Mouse (Mus musculus) myocyte (in vitro differentiated cells): ENCODE results near the gene Ensa.

ENCODE experiments used
- CEBPB ChIP-seq: IDR thresholded peaks from 2 replicates; pipeline ENCODE4 v1.6.1; 2011; ENCODE audit warnings: mild to moderate bottlenecking, moderate library complexity; ENCODE audit not compliant: poor library complexity, insufficient read depth, severe bottlenecking
- E2F4 ChIP-seq: IDR thresholded peaks from one replicate; pipeline ENCODE4 v1.6.1; 2011; ENCODE audit warnings: mild to moderate bottlenecking, control low read depth, moderate library complexity; ENCODE audit not compliant: insufficient read depth
- MAX ChIP-seq: IDR thresholded peaks from one replicate; pipeline ENCODE4 v1.6.1; 2011; ENCODE audit warnings: low read depth, mild to moderate bottlenecking, control low read depth
- MYOD1 ChIP-seq, 3 experiments: IDR thresholded peaks; one replicate each; pipeline ENCODE4 v1.6.1; 2011; ENCODE audit warnings: control low read depth in 2 of 3, low read depth in 2 of 3, mild to moderate bottlenecking in 2 of 3, moderate library complexity in 1 of 3; ENCODE audit not compliant: insufficient read length in 2 of 3, control insufficient read depth in 1 of 3
- MYOG ChIP-seq, 3 experiments: IDR thresholded peaks; one replicate each; pipeline ENCODE4 v1.6.1; 2011; ENCODE audit warnings: control low read depth in 2 of 3, low read depth in 2 of 3, mild to moderate bottlenecking in 2 of 3; ENCODE audit not compliant: insufficient read length in 2 of 3, control insufficient read depth in 1 of 3, insufficient read depth in 1 of 3
- POLR2A ChIP-seq: IDR thresholded peaks from one replicate; pipeline ENCODE4 v1.6.1; 2011; ENCODE audit warnings: low read depth, mild to moderate bottlenecking, control low read depth, moderate library complexity; ENCODE audit not compliant: insufficient read length
- POLR2AphosphoS2 ChIP-seq: IDR thresholded peaks from one replicate; pipeline ENCODE4 v1.6.1; 2011; ENCODE audit warnings: low read depth, control low read depth; ENCODE audit not compliant: insufficient read length
- REST ChIP-seq: IDR thresholded peaks from one replicate; pipeline ENCODE4 v1.6.1; 2011; ENCODE audit warnings: mild to moderate bottlenecking, control low read depth, moderate library complexity; ENCODE audit not compliant: insufficient read depth, insufficient read length
- SRF ChIP-seq: IDR thresholded peaks from one replicate; pipeline ENCODE4 v1.6.1; 2011; ENCODE audit warnings: low read depth; ENCODE audit not compliant: control insufficient read depth, insufficient read length
- TCF12 ChIP-seq: IDR thresholded peaks from one replicate; pipeline ENCODE4 v1.6.1; 2011; ENCODE audit warnings: mild to moderate bottlenecking, control low read depth; ENCODE audit not compliant: poor library complexity, insufficient read depth, severe bottlenecking
- TCF3 ChIP-seq: IDR thresholded peaks from one replicate; pipeline ENCODE4 v1.6.1; 2011; ENCODE audit warnings: low read depth, control low read depth; ENCODE audit not compliant: insufficient read length
- USF1 ChIP-seq: IDR thresholded peaks from one replicate; pipeline ENCODE4 v1.6.1; 2011; ENCODE audit warnings: low read depth, mild to moderate bottlenecking, control low read depth, moderate library complexity

GRCm38 (mm10) chr3:95648016-95648415 is 23.2 kb downstream of the Ensa start:
- TF ChIP-seq POLR2A (no peak), CEBPB (no peak), MAX (no peak), MYOD1 (IDR thresholded peaks at IDR 0.05; ENCODE audit: control insufficient read depth in 1 of 3, insufficient read length in 2 of 3, low read depth in 2 of 3) (no peak), POLR2AphosphoS2 (no peak), E2F4 (no peak), SRF (no peak), USF1 (no peak), MYOG (IDR thresholded peaks at IDR 0.05; ENCODE audit: control insufficient read depth in 1 of 3, insufficient read depth in 1 of 3, insufficient read length in 2 of 3, low read depth in 2 of 3) (no peak), TCF3 (no peak), TCF12 (no peak), REST (no peak)
